Mouse (Mus musculus) embryonic facial prominence, embryonic 12.5 days (tissue): ENCODE measurements around the gene 1700013G24Rik. TPM values are rescaled to one million over a fixed set of nuclear protein-coding genes. Genes with fewer than 3 reads are reported as not detected.
A peak's percentile ranks its signal among the peaks of the same experiment; 100 is the strongest.

Experiments
- ATAC-seq: fragments of 200-750 bp; cut with Nextera tagmentation; 2 replicates; pipeline ENCODE4 v1.8.0; 2017; ENCODE audit not compliant: insufficient number of reproducible peaks, insufficient read depth, low FRiP score, low TSS enrichment
- H3K27ac ChIP-seq: fragments of 300-500 bp; sonication (generic); 2 replicates; pipeline ENCODE4 v1.5.1; 2016; ENCODE audit warnings: mild to moderate bottlenecking
- H3K27me3 ChIP-seq: fragments of 300-500 bp; sonication (generic); 2 replicates; pipeline ENCODE4 v1.6.1; 2016; ENCODE audit warnings: mild to moderate bottlenecking, moderate library complexity
- H3K36me3 ChIP-seq: fragments of 300-500 bp; sonication (generic); 2 replicates; pipeline ENCODE4 v1.6.1; 2016; ENCODE audit warnings: mild to moderate bottlenecking
- H3K4me1 ChIP-seq: fragments of 300-500 bp; sonication (generic); 2 replicates; pipeline ENCODE4 v1.6.1; 2016
- H3K4me2 ChIP-seq: fragments of 300-500 bp; sonication (generic); replicated peaks from 2 replicates; pipeline ENCODE4 v1.6.1; 2016; ENCODE audit warnings: mild to moderate bottlenecking, moderate library complexity
- H3K4me3 ChIP-seq: fragments of 300-500 bp; sonication (generic); 2 replicates; pipeline ENCODE4 v1.5.1; 2016; ENCODE audit warnings: mild to moderate bottlenecking
- H3K9ac ChIP-seq: fragments of 300-500 bp; sonication (generic); 2 replicates; pipeline ENCODE4 v1.6.1; 2016; ENCODE audit warnings: mild to moderate bottlenecking, moderate library complexity
- H3K9me3 ChIP-seq: fragments of 300-500 bp; sonication (generic); 2 replicates; pipeline ENCODE4 v1.6.1; 2016; ENCODE audit warnings: mild to moderate bottlenecking, moderate library complexity
- WGBS: fragments of 180-500 bp; shearing (Covaris S2); methylation state at CpG from one replicate; pipeline ENCODE4 v1.1.7; 2016; 5-methylcytosine and 5-hydroxymethylcytosine counted together
- polyA plus RNA-seq: library from polyadenylated mRNA; unstranded; fragments of >200 nt; fragmentation: Nextera tagmentation; extraction: Ambion mirVana; gene quantifications from 2 replicates; pipeline ENCODE4 v1.2.1, GENCODE M21; 2016

Gene 1700013G24Rik
- polyA plus RNA-seq, 1 experiment from 2014 or later: not detected

DNA sequence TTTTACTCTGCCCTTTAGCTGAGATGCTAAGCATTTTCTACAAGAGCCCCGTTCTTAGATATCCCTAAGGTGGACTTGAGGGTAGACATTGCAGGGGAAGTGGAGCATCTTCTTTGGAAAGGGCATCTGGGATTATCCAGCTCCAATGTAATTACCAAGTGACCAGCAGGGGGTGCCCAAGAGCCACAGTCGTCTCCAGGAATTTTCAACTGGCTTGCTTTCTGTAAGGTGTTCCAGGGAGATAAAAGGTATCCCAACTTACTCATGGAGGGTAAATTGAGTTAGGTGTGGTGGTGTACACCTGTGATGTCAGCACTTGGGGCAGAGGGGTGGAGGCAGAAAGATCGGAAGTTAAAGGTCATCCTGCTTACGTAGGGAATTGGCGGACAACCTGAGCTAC is 9.5 kb upstream of the 1700013G24Rik start:
- 18% methylated on average over 5 of the region's 5 CpGs for WGBS
- H3K4me2 ChIP-seq: 0 out of 2 replicates have a peak overlapping the region, but pooled peaks have one; percentile 16
- H3K27ac ChIP-seq: no peak overlapping the region
- H3K27me3 ChIP-seq: no peaks in the 10 kb centered on the region
- ATAC-seq: no peak
- H3K4me1 ChIP-seq: peaks cover 11% of the 10 kb centered on the region
- H3K9ac ChIP-seq: no peak overlapping the region
- H3K36me3 ChIP-seq: no peaks in the 10 kb centered on the region
- H3K4me3 ChIP-seq: no peak overlapping the region
- no peaks in the 10 kb centered on the region for H3K9me3 ChIP-seq

DNA sequence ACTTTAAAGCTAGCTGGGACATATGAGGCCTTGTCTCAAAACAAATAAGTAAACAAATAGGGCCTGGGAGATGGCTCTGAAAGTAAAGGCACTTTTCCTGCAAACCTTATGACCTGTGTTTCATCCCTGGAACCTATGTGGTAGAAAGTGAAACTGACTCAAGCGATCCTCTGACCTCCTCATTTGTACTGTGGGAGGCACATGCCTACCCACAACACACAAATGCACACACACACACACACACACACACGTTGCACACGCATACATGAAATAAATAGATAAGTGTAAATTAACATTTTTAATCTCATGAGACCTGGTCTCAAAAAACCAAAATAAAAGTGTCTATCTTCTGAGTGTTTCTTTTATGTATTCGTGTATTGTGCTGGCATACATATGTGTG is 7.2 kb upstream of the 1700013G24Rik start:
- Histone ChIP-seq H3K4me3 (no peak overlapping the region), H3K9me3 (no peaks in the 10 kb centered on the region), H3K36me3 (no peaks in the 10 kb centered on the region), H3K27me3 (no peaks in the 10 kb centered on the region), H3K4me1 (peaks cover 14% of the 10 kb centered on the region), H3K9ac (no peak overlapping the region), H3K27ac (no peak overlapping the region), H3K4me2 (no peak overlapping the region)
- 83% methylated on average over 4 of the region's 4 CpGs for WGBS
- no peak for ATAC-seq

DNA sequence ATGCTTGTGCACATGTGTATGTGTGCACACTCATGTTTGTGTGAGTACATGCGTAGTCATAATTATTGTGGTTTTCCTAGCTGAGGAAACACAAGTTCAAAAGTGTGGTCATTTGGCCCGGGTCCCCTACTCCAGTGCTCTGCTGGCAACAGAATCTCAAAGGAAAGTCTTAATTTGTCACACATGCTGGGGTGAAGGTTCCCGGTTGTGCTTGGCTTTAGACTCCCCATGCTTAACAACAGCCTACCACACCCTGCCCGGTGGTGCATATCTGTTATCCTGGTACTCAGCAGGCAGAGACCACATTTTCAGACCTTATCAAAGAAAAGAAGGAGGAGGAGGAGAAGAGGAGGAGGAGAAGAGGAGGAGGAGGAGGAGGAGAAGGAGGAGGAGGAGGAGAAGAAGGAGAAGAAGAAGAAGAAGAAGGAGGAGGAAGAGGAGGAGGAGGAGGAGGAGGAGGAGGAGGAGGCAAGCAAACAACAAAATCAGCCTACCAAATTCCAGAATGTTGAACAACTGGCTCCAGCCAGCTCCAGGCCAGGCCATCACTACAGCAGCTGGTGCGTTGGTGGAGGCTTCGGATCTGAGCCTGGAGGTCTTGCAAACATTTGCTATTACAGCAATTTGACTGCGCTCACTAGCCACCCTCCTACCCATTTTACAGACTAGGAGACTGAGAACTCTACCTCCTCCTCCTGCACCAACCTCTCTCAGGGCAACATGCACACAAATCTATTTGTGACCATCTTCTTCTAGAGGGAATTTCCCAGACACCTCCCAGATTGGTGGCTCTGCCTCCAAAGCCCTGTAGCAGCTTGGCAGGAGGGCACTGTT is 5.5 kb upstream of the 1700013G24Rik start:
- H3K4me3 ChIP-seq: no peak overlapping the region
- H3K4me1 ChIP-seq: peaks cover 14% of the 10 kb centered on the region
- H3K27me3 ChIP-seq: no peaks in the 10 kb centered on the region
- no peak overlapping the region for H3K9ac ChIP-seq
- H3K4me2 ChIP-seq: no peak overlapping the region
- WGBS: 70% methylated on average over 7 of the region's 7 CpGs
- H3K27ac ChIP-seq: no peak overlapping the region
- H3K9me3 ChIP-seq: no peaks in the 10 kb centered on the region
- H3K36me3 ChIP-seq: no peaks in the 10 kb centered on the region
- ATAC-seq: no peak

- ATAC-seq: no peak
- Histone ChIP-seq H3K27me3 (no peaks in the 10 kb centered on the region), H3K36me3 (no peaks in the 10 kb centered on the region), H3K27ac (no peak overlapping the region), H3K9ac (no peak overlapping the region), H3K9me3 (no peaks in the 10 kb centered on the region), H3K4me3 (no peak overlapping the region), H3K4me1 (peaks cover 14% of the 10 kb centered on the region), H3K4me2 (no peak overlapping the region)
- WGBS: 59% methylated on average over 6 of the region's 6 CpGs
These were observed 4.9 kb upstream of the 1700013G24Rik start for GRCm38 (mm10) chr4:137448197-137448596.

GRCm38 (mm10) chr4:137448641-137449040 is 4.4 kb upstream of the 1700013G24Rik start:
- Histone ChIP-seq H3K27ac (no peak overlapping the region), H3K27me3 (no peaks in the 10 kb centered on the region), H3K36me3 (no peaks in the 10 kb centered on the region), H3K4me1 (peaks cover 14% of the 10 kb centered on the region), H3K9me3 (no peaks in the 10 kb centered on the region), H3K9ac (no peak overlapping the region), H3K4me2 (no peak overlapping the region), H3K4me3 (no peak overlapping the region)
- no peak for ATAC-seq
- 41% methylated on average over 2 of the region's 2 CpGs for WGBS

DNA sequence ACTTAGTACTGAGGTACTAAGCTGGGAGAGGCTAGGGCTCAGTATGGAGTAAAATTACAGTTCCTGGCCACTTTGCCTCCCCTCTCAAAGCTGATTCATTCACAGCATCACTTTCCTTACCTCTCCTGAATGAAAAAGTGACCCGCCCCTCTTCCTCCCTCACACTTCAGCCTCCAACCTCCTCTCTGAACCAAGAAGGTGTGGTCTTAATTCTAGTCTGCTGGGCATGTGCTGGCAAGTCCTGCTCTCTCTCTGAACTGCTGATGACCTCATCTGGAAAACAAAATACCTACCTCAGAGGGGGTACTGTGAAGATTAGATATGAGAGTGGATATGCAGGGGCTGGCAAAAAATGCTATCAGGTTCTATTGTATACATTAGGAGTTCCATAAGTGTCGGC is 4.0 kb upstream of the 1700013G24Rik start:
- 78% methylated on average over 2 of the region's 2 CpGs for WGBS
- H3K27ac ChIP-seq: no peak overlapping the region
- no peak for ATAC-seq

DNA sequence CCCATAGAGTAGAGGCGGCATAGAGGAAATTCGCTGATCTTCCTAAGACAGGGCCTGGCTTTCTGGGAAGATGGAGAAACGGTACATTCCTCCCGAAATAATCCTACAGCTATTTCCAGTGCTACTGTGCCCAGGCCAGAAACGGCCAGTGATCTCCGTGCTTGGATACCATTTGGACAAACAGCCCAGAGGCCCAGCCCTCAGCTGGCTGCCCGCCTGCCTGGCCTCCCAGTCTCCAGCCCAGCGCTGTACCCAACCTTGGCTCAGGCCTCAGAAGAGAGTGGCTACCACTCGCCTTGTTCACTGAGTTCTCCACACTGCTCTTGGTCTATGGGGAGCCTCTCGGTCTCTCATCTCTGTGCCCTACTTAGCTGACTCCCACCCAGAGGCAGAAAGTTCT is 3.4 kb upstream of the 1700013G24Rik start:
- no peak overlapping the region for H3K4me3 ChIP-seq
- 87% methylated on average over 10 of the region's 10 CpGs for WGBS
- H3K9me3 ChIP-seq: no peaks in the 10 kb centered on the region
- H3K4me1 ChIP-seq: peaks cover 14% of the 10 kb centered on the region
- H3K36me3 ChIP-seq: no peaks in the 10 kb centered on the region
- ATAC-seq: no peak
- H3K27ac ChIP-seq: no peak overlapping the region
- H3K27me3 ChIP-seq: no peaks in the 10 kb centered on the region
- H3K4me2 ChIP-seq: no peak overlapping the region
- no peak overlapping the region for H3K9ac ChIP-seq

More for the DNA sequence above, 4.0 kb upstream of the 1700013G24Rik start:
- no peak overlapping the region for H3K9ac ChIP-seq
- H3K36me3 ChIP-seq: no peaks in the 10 kb centered on the region
- H3K9me3 ChIP-seq: no peaks in the 10 kb centered on the region
- no peak overlapping the region for H3K4me3 ChIP-seq
- peaks cover 14% of the 10 kb centered on the region for H3K4me1 ChIP-seq
- H3K27me3 ChIP-seq: no peaks in the 10 kb centered on the region
- no peak overlapping the region for H3K4me2 ChIP-seq

- H3K9me3 ChIP-seq: no peaks in the 10 kb centered on the region
- no peaks in the 10 kb centered on the region for H3K27me3 ChIP-seq
- no peak overlapping the region for H3K4me3 ChIP-seq
- no peak overlapping the region for H3K4me2 ChIP-seq
- no peak for ATAC-seq
- no peak overlapping the region for H3K9ac ChIP-seq
- peaks cover 14% of the 10 kb centered on the region for H3K4me1 ChIP-seq
- no peaks in the 10 kb centered on the region for H3K36me3 ChIP-seq
- WGBS: 85% methylated on average over 6 of the region's 6 CpGs
- H3K27ac ChIP-seq: no peak overlapping the region
These were observed 894 bp upstream of the 1700013G24Rik start for GRCm38 (mm10) chr4:137452190-137452589.

DNA sequence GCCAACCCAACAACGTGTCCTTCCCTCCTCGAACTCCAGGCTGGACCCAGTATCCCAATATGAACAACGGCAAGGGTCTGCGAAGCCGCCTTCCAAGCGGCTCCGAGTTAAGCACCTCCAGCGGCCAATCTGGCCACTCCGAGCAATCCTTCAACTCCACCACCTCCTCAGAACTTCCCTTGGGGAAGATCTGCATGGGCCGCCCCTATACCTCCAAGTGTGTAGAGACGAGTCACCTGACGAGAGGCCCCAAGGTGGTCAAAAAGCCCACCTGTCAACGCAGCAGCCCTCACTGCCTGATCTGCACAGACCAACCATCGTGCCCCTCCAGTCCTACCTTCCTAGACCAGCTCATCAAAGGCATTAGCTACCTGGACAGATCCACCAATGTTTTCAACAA is 1.5 kb downstream of the 1700013G24Rik start:
- no peaks in the 10 kb centered on the region for H3K27me3 ChIP-seq
- H3K9ac ChIP-seq: no peak overlapping the region
- no peaks in the 10 kb centered on the region for H3K36me3 ChIP-seq
- no peak overlapping the region for H3K4me3 ChIP-seq
- 91% methylated on average over 14 of the region's 14 CpGs for WGBS
- no peak for ATAC-seq
- H3K4me2 ChIP-seq: no peak overlapping the region
- H3K9me3 ChIP-seq: no peaks in the 10 kb centered on the region
- H3K4me1 ChIP-seq: no peaks in the 10 kb centered on the region
- no peak overlapping the region for H3K27ac ChIP-seq

DNA sequence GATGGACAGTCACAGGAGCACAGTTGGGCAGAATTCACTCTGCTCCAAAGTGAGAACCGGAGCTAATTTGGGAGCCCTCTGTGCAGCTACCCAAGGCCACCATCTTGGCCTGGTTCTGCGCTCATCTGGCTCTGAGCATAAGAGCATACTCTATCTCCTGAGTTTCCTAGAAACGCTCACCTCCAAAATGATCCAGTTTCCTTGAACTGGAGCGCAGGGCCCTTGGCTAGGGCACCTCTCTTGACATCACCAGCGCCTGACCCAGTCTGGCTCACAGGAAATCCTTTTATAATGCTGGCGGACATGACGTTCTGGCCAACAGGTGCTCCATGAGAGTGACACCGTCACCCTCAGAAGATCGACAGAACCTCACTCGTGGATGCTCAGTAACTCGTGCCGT is 3.5 kb downstream of the 1700013G24Rik start:
- Histone ChIP-seq H3K27me3 (no peaks in the 10 kb centered on the region), H3K4me2 (no peak overlapping the region)
- 82% methylated on average over 12 of the region's 12 CpGs for WGBS

DNA sequence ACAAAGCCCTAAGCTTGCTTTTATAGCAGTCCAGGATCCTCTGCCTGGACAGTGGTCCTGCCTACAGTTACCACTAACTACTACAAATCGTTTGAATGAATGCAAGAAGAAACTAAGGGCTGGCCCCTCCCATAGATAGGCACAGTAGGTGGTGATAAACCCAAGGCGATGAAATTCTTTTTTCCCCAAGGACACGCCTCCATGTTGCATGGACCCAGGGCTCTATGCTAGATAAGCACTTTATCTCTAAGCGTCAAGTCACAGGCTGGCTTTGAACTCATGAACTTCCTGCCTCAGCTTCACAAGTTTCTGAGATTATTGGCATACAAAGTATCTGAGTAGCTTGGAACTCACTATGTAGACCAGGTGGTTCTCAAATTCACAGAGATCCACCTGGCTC is 4.2 kb downstream of the 1700013G24Rik start:
- H3K4me1 ChIP-seq: peaks cover 7% of the 10 kb centered on the region; the same call in 1 of the 2 replicates
- no peaks in the 10 kb centered on the region for H3K36me3 ChIP-seq
- WGBS: 83% methylated on average over 4 of the region's 4 CpGs
- no peak overlapping the region for H3K9ac ChIP-seq
- no peaks in the 10 kb centered on the region for H3K9me3 ChIP-seq
- H3K4me3 ChIP-seq: no peak overlapping the region
- no peak overlapping the region for H3K4me2 ChIP-seq
- ATAC-seq: no peak
- H3K27me3 ChIP-seq: no peaks in the 10 kb centered on the region
- H3K27ac ChIP-seq: no peak overlapping the region

More for the DNA sequence above, 3.5 kb downstream of the 1700013G24Rik start:
- H3K36me3 ChIP-seq: no peaks in the 10 kb centered on the region
- no peak overlapping the region for H3K9ac ChIP-seq
- no peak for ATAC-seq
- peaks cover 4% of the 10 kb centered on the region; the same call in 1 of the 2 replicates for H3K4me1 ChIP-seq
- H3K4me3 ChIP-seq: no peak overlapping the region
- H3K27ac ChIP-seq: no peak overlapping the region
- no peaks in the 10 kb centered on the region for H3K9me3 ChIP-seq

GRCm38 (mm10) chr4:137458310-137458709 is 5.2 kb downstream of the 1700013G24Rik start:
- Histone ChIP-seq H3K4me1 (peaks cover 7% of the 10 kb centered on the region; the same call in 1 of the 2 replicates), H3K27ac (no peak overlapping the region), H3K9me3 (no peaks in the 10 kb centered on the region), H3K4me2 (no peak overlapping the region), H3K4me3 (no peak overlapping the region), H3K36me3 (no peaks in the 10 kb centered on the region), H3K27me3 (no peaks in the 10 kb centered on the region), H3K9ac (no peak overlapping the region)
- WGBS: 86% methylated on average over 9 of the region's 9 CpGs
- no peak for ATAC-seq
